Mouse (Mus musculus): ENCODE data around the gene Cst9.

Gene Cst9

DNA sequence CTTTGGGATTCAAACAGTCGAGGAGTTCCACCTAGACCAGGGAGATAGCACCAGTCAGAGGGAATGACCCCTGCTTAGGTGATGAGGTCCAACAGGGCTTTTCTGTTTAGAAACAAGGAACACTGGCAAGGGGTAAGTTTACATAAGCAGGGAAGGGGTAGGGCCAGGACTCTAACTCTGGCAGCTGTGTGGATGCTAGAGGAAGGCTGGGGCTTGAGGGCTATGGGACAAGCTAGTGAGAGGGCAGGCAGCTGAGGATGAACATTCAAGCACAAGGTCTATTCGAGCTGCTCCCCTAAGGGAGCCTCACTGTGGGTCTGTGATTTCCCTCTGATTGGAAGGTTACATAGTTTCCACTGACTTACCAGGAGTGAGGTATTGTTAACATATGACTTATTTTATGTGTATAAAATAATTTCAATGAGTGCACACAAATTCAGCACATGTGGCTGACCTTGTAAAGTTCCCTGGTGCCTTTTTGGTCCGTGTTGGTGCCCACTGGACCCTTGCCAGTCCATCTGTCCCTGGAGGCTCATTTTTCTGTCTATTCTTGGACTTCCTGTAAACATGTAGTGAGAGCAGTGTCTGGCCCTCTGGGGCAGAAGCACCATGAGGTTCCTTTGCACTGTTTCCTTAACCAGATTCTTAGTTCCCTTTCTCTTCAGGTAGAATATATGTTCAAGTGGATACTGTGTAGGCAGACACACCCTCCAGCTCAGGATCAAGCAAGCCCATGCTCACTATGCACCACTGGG is 42.2 kb downstream of the Cst9 start:
- peak; percentile 60 for DNase-seq (ENCODE audit: low spot score)

DNA sequence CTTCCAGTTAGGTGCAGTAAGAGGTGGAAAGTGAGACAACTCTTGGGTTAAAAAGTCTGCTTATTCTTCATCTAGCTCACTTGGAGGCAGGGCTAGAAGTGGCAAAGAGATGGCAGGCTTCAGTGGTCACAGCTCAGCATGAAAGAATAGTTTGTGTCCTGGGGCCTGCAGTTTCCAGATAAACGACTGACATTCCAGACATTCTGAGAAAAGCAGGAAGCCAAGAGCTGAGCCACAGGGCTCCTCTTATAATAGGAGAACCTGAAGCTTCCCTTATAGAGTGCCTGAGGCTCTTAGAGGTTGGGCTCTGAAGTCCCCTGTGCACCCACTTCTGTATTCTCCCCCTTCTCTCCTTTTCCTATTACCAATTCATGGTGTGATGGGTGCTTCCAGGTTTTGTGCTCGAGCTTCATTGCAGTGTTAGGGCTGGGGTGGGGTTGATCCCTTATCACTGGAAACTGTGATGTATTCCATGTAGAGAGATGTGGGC is 43.7 kb downstream of the Cst9 start:
- no peak for DNase-seq (ENCODE audit: low spot score)

DNA sequence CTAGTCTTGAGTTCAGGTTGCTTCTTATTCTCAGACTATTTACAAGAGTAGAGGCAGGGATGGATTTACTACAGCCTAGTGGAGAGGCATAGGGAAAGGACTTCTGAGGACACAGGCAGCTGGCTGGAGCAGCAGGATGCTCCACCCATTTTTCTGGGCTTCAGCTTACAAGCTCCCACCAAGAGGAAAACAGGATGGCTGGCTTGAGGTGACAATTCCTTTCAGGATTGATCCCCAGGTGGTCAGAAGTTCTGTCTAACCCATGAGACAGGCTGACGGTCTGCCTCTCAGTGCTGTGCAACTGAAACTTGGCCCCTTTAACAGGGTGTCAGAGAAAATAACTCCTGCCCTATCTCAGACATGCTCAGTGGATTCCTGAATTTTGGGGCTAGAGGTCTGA is 44.3 kb downstream of the Cst9 start:
- no peak for DNase-seq (ENCODE audit: low spot score)

DNA sequence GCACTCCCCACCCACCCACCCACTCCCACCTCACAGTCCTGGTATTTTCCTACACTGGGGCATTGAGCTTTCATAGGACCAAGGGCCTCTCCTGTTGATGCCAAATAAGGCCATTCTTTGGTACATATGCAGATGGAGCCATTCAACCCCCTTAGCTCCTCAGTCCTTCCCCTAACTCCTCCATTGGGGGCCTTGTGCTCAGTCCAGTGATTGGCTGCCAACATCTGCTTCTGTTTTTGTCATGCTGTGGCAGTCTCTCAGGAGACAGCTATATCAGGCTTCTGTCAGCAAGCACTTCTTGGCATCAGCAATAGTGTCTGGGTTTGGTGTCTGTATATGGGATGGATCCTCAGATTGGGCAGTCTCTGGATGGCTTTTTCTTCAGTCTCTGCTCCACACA is 49.8 kb downstream of the Cst9 start:
- no peak for DNase-seq (ENCODE audit: low spot score)
